Mouse (Mus musculus) neural tube, embryonic 13.5 days (tissue): ENCODE results near the gene Fshr. TPM values are rescaled to one million over a fixed set of nuclear protein-coding genes. Genes with fewer than 3 reads are reported as not detected.
"Not testable (repeated sequence)": the region's sequence is repeated elsewhere in the genome, so short reads cannot be mapped to it uniquely, and the experiment has no call there.

ENCODE experiments used
- ATAC-seq: fragments of 200-750 bp; cut with Nextera tagmentation; 2 replicates; pipeline ENCODE4 v1.8.0; 2017; ENCODE audit warnings: low read depth, mild to moderate bottlenecking, moderate TSS enrichment, moderate library complexity
- H3K27ac ChIP-seq: fragments of 300-500 bp; sonication (generic); replicated peaks from 2 replicates; pipeline ENCODE4 v1.5.1; 2015; ENCODE audit warnings: moderate library complexity, mild to moderate bottlenecking, inconsistent platforms
- H3K27me3 ChIP-seq: fragments of 300-500 bp; sonication (generic); 2 replicates; pipeline ENCODE4 v1.6.1; 2015; ENCODE audit warnings: mild to moderate bottlenecking, inconsistent platforms
- H3K36me3 ChIP-seq: fragments of 300-500 bp; sonication (generic); 2 replicates; pipeline ENCODE4 v1.6.1; 2015; ENCODE audit warnings: mild to moderate bottlenecking, inconsistent platforms
- H3K4me1 ChIP-seq: fragments of 300-500 bp; sonication (generic); replicated peaks from 2 replicates; pipeline ENCODE4 v1.6.1; 2015; ENCODE audit warnings: inconsistent platforms
- H3K4me2 ChIP-seq: fragments of 300-500 bp; sonication (generic); 2 replicates; pipeline ENCODE4 v1.6.1; 2015; ENCODE audit warnings: inconsistent platforms, mild to moderate bottlenecking, moderate library complexity
- H3K4me3 ChIP-seq: fragments of 300-500 bp; sonication (generic); 2 replicates; pipeline ENCODE4 v1.5.1; 2015; ENCODE audit warnings: mild to moderate bottlenecking, inconsistent platforms
- H3K9ac ChIP-seq: fragments of 300-500 bp; sonication (generic); 2 replicates; pipeline ENCODE4 v1.6.1; 2015; ENCODE audit warnings: moderate library complexity, mild to moderate bottlenecking, inconsistent platforms
- H3K9me3 ChIP-seq: fragments of 300-500 bp; sonication (generic); 2 replicates; pipeline ENCODE4 v1.6.1; 2016; ENCODE audit warnings: inconsistent platforms
- whole genome bisulfite sequencing: fragments of 180-500 bp; shearing (Covaris S2); methylation state at CpG from one replicate; pipeline ENCODE4 v1.1.7; 2015; 5-methylcytosine and 5-hydroxymethylcytosine counted together
- polyA plus RNA-seq: library from polyadenylated mRNA; unstranded; fragments of >200 nt; fragmentation: Nextera tagmentation; extraction: Ambion mirVana; gene quantifications from 2 replicates; pipeline ENCODE4 v1.2.1, GENCODE M21; 2015

Fshr gene
- not detected in 2 replicates for polyA plus RNA-seq

- WGBS: 88% methylated on average over 6 of the region's 6 CpGs
- no peaks in the 10 kb centered on the region for H3K36me3 ChIP-seq
Measured at GRCm38 (mm10) chr17:89200575-89200974, at the start of gene Fshr. Fshr (minus strand) TSS chr17:89200675.

GRCm38 (mm10) chr17:89202181-89202580 is 1.7 kb upstream of the Fshr start:
- no peak overlapping the region for H3K9ac ChIP-seq
- H3K4me2 ChIP-seq: no peak overlapping the region
- H3K4me3 ChIP-seq: no peak overlapping the region
- H3K36me3 ChIP-seq: no peaks in the 10 kb centered on the region
- H3K27ac ChIP-seq: no peak overlapping the region
- WGBS: 83% methylated on average over 6 of the region's 6 CpGs
- H3K27me3 ChIP-seq: no peaks in the 10 kb centered on the region
- no peaks in the 10 kb centered on the region for H3K4me1 ChIP-seq
- no peaks in the 10 kb centered on the region for H3K9me3 ChIP-seq
- no peak for ATAC-seq

More at GRCm38 (mm10) chr17:89200575-89200974, at the start of gene Fshr:
- H3K27ac ChIP-seq: no peak within 1 kb of the TSS
- H3K4me3 ChIP-seq: no peak within 1 kb of the TSS
- H3K9ac ChIP-seq: no peak within 1 kb of the TSS
- no peaks in the 10 kb centered on the region for H3K27me3 ChIP-seq
- no peaks in the 10 kb centered on the region for H3K4me1 ChIP-seq
- H3K4me2 ChIP-seq: no peak within 1 kb of the TSS
- no peak for ATAC-seq
- no peaks in the 10 kb centered on the region for H3K9me3 ChIP-seq

DNA sequence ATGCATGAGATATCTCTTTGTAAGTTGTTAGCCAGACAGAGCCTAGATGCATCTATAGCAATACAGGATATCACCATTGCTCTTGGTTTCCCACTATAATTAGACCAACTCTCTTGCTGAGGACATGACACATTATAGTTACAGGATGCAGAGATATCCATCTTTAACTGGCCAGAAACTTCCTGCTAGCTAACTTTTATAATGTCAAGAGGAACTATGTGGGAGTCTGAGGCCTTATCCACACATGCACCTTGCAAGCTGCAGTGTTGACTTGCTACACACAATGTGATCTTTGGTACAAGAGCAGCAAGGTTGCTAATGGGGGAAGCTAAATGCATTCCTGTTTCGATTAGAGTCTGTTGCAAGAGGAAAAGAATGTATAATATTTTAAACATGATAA is 26.9 kb downstream of the Fshr start:
- no peak overlapping the region for H3K27ac ChIP-seq
- no peak overlapping the region for H3K4me2 ChIP-seq
- H3K9me3 ChIP-seq: no peaks in the 10 kb centered on the region
- ATAC-seq: no peak
- H3K36me3 ChIP-seq: no peaks in the 10 kb centered on the region
- 78% methylated on average over 1 of the region's 1 CpGs for WGBS
- no peaks in the 10 kb centered on the region for H3K27me3 ChIP-seq
- no peak overlapping the region for H3K9ac ChIP-seq
- no peak overlapping the region for H3K4me3 ChIP-seq
- H3K4me1 ChIP-seq: no peaks in the 10 kb centered on the region

- Histone ChIP-seq H3K9me3 (no peaks in the 10 kb centered on the region), H3K4me1 (no peaks in the 10 kb centered on the region), H3K9ac (no peak overlapping the region), H3K4me3 (no peak overlapping the region), H3K4me2 (no peak overlapping the region), H3K27ac (no peak overlapping the region), H3K27me3 (no peaks in the 10 kb centered on the region), H3K36me3 (no peaks in the 10 kb centered on the region)
- no peak for ATAC-seq
Measured at GRCm38 (mm10) chr17:89164773-89165172, 35.7 kb downstream of the Fshr start.

- Histone ChIP-seq H3K4me2 (no peak overlapping the region), H3K4me3 (no peak overlapping the region), H3K9me3 (no peaks in the 10 kb centered on the region), H3K9ac (no peak overlapping the region), H3K27me3 (no peaks in the 10 kb centered on the region), H3K36me3 (no peaks in the 10 kb centered on the region), H3K27ac (no peak overlapping the region), H3K4me1 (no peaks in the 10 kb centered on the region)
- no peak for ATAC-seq
- WGBS: 96% methylated on average over 3 of the region's 3 CpGs
Measured at GRCm38 (mm10) chr17:89162475-89162874, 38.0 kb downstream of the Fshr start.

DNA sequence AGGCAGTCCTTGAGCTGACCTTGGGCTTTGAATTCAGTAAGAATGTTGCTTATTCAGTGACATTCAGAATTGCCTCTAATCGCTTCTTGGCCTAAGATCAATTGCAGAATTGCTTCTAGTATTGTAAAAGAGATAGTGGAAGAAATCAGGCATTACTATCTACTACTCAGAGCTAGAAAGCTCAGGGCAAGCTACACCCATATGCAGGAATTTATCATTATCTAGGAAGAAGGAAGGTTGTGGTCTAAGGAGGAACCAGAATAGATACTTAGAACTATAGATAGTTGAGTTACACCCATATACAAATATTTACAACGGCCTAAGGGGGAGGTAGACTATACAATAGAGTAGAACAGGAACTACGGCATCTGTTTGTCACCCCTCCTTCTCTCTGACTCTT is 41.1 kb downstream of the Fshr start:
- H3K4me1 ChIP-seq, ATAC-seq, H3K27me3 ChIP-seq, H3K9ac ChIP-seq, H3K4me2 ChIP-seq, H3K36me3 ChIP-seq, H3K9me3 ChIP-seq, H3K27ac ChIP-seq, H3K4me3 ChIP-seq: not testable (repeated sequence)
- WGBS: 96% methylated on average over 3 of the region's 3 CpGs

DNA sequence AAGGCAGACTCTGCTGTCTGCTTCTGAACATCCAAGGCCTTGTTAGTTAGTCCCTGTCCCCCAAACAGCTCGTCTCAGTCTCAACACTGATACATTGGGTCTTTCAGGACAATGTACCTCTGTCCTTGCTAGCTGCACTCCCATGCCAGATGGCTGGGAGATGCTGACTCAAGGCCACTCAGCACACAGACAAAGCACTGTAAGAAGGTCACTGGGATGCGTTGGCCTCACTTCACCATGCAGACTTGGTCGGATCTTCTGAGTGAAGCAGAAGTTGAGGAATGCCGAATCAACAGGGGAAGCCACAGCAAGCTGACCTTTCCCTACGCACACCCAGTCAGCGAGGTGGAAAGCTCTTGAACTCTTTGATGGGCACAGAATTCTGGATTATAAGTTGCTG is 55.7 kb downstream of the Fshr start:
- Histone ChIP-seq H3K9ac (no peak overlapping the region), H3K27ac (no peak overlapping the region), H3K4me1 (no peaks in the 10 kb centered on the region), H3K27me3 (no peaks in the 10 kb centered on the region), H3K36me3 (no peaks in the 10 kb centered on the region), H3K4me3 (no peak overlapping the region), H3K4me2 (no peak overlapping the region), H3K9me3 (no peaks in the 10 kb centered on the region)
- 81% methylated on average over 6 of the region's 6 CpGs for WGBS
- no peak for ATAC-seq

- Histone ChIP-seq H3K36me3 (no peaks in the 10 kb centered on the region), H3K27ac (no peak overlapping the region), H3K9ac (no peak overlapping the region), H3K27me3 (no peaks in the 10 kb centered on the region), H3K4me3 (no peak overlapping the region), H3K4me1 (no peaks in the 10 kb centered on the region), H3K4me2 (no peak overlapping the region), H3K9me3 (no peaks in the 10 kb centered on the region)
- ATAC-seq: no peak
- 78% methylated on average over 2 of the region's 2 CpGs for WGBS
Measured at GRCm38 (mm10) chr17:89120023-89120422, 80.5 kb downstream of the Fshr start.

DNA sequence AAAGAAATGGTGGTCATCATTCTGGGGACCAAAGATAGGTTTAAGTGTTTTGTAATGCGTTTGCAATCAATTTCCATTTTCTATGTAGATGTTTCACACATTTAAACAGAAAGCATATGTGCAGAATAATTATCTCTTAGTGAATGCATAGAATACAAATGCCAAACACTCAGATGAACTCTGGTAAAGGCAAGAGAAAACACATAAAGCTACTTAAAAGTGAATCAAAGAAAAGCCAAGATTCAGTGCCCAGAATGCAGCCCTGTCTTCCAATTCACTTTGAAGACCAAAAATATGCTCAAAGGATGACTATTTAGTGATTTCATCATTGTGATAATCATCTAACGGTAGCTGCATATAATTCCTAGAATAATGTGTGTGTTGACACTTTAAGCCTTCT is 81.2 kb downstream of the Fshr start:
- no peak overlapping the region for H3K4me2 ChIP-seq
- H3K27ac ChIP-seq: no peak overlapping the region

DNA sequence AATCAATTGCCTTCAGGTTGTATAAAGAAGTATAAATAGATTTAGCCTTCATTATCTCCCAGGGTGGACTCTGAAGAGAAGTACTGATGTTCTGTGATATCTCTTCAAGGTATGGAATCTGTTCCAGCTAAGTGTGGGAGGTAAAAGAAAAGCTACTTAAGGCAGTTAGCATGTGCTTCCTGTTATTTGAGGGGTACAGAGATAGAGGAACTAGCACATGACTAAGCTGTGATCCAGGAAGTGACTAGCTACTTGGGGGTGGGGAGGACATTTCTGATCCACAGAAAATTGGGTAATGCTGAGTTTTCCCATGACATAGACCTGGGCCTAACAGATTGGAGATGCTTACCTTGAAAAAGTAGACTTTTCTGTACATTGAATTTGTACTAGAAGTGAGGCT is 86.5 kb downstream of the Fshr start:
- no peak for ATAC-seq
- H3K9ac ChIP-seq: no peak overlapping the region
- no peaks in the 10 kb centered on the region for H3K4me1 ChIP-seq
- H3K36me3 ChIP-seq: no peaks in the 10 kb centered on the region
- no peak overlapping the region for H3K4me3 ChIP-seq
- no peak overlapping the region for H3K4me2 ChIP-seq
- no peaks in the 10 kb centered on the region for H3K9me3 ChIP-seq
- no peak overlapping the region for H3K27ac ChIP-seq
- no peaks in the 10 kb centered on the region for H3K27me3 ChIP-seq

More for the DNA sequence above, 81.2 kb downstream of the Fshr start:
- Histone ChIP-seq H3K9ac (no peak overlapping the region), H3K4me1 (no peaks in the 10 kb centered on the region), H3K4me3 (no peak overlapping the region), H3K9me3 (no peaks in the 10 kb centered on the region), H3K27me3 (no peaks in the 10 kb centered on the region), H3K36me3 (no peaks in the 10 kb centered on the region)
- no peak for ATAC-seq
- 80% methylated on average over 2 of the region's 2 CpGs for WGBS

DNA sequence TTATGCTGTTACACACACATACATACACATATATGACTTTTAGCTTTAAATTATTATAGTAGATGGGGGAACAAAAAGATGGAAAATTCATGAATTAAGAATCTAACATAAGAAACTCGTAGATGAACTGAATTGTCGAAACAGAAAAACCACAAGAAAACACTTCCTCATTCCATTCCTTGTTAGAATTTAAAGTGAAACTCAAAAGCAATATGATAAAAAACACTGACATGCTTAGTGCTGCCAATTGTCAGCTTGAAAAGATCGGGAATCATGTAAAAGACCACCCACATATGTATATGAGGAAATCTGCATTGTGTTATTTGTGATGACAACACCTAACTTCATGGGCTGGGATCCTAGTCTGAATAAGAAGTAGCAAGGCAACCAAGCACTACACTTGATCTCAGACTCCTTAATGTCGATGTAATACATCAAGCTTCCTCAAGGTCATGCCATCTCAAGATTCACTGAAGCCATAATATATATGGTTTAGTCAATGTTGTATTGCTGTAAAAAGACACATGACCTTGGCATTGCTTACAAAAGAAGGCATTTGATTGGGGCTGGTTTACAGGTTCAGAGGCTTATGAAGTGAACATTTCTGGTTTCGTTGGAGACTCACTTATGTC is 99.6 kb downstream of the Fshr start:
- Histone ChIP-seq H3K9me3 (peaks cover 4% of the 10 kb centered on the region; the same call in 1 of the 2 replicates), H3K27ac (no peak overlapping the region), H3K27me3 (no peaks in the 10 kb centered on the region), H3K4me3 (no peak overlapping the region), H3K4me2 (no peak overlapping the region), H3K36me3 (no peaks in the 10 kb centered on the region), H3K4me1 (no peaks in the 10 kb centered on the region), H3K9ac (no peak overlapping the region)
- no peak for ATAC-seq
- WGBS: 90% methylated on average over 5 of the region's 5 CpGs

DNA sequence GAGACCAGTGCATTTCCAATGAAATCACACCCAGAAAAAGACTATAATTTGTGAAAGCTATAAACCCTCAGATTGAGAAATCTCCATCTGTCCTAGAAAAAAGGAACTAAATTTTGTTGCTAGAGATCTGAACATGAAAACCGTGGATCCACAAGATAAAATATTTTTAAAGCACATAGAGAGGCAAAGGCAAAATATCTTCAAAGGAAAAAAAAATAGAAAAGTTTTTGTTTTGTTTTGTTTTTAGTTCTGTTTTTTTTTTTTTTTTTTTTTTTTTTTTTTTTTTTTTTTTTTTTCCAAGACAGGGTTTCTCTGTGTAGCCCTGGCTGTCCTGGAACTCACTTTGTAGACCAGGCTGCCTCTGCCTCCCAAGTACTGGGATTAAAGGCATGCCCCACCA is 100.7 kb downstream of the Fshr start:
- not testable (repeated sequence) for H3K4me3 ChIP-seq, H3K4me1 ChIP-seq, H3K27ac ChIP-seq, H3K9ac ChIP-seq, H3K9me3 ChIP-seq, H3K4me2 ChIP-seq, ATAC-seq, H3K27me3 ChIP-seq, H3K36me3 ChIP-seq
- WGBS: 86% methylated on average over 1 of the region's 1 CpGs

DNA sequence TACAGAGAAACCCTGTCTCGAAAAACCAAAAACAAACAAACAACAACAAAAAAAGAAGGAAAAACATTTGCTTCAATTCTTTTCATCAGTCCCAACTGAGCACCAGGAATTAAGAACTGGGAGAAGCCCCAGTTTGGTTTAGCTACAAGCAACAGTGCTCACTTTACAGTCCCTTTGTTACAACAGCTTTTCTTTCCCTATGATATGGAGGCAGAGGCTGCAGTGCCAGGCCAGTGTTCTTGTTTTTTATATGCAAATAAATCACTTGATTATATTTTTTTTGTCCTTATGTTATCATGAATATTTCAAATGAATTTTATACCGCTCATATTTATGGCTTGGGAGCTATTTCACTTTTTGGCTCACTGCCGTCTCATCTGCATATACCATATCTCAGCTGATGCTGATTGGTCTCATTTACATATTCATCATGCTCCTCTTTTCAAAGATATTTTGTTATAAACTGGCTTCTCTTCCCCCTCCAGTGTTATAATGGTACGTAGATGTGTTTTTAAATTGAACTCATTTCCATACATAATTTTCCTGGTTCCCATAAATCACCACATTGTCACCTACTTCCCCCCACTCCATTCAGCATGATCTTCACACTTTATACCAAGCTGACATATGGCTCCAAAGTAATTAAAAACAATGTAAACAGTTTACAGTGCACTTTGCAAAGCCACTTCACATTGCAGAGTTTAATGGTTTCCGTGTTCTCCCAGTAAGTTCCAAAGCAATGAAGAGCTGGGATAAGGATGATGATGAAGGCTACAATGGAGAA is 110.6 kb downstream of the Fshr start:
- Histone ChIP-seq H3K9me3 (no peaks in the 10 kb centered on the region), H3K9ac (no peak overlapping the region), H3K4me3 (no peak overlapping the region), H3K4me2 (no peak overlapping the region), H3K27ac (no peak overlapping the region), H3K4me1 (no peaks in the 10 kb centered on the region), H3K36me3 (no peaks in the 10 kb centered on the region), H3K27me3 (no peaks in the 10 kb centered on the region)
- peak; percentile 80; the same call in 1 of the 2 replicates for ATAC-seq
- 64% methylated on average over 5 of the region's 5 CpGs for WGBS
